Mouse (Mus musculus): ENCODE measurements at regions not wholly inside any gene's neighbourhood (a gene's known extent, or its start where the extent isn't known, plus 50 kb on each side); places are given as distances from the start of the nearest gene placed in this dataset.

DNA sequence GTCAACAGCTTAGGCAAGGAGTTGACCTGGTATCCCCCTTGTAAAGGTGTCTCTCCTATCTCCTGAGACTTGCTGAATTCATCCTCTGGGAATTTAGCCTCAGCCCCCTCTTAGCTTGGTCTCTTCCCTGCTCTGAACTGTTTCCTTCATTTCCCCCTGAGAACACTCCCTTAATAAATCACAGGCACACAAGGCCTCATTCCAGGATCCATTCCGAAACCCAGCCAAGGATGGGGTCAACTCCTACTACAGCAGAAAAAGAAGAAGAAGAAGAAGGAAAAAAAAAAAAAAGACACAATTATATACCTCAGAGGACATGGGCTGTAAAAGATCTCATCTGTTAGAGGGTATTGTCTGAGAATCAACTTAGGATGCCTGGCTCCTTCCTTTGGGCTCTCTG, 108.6 kb upstream of the Mgme1 start:
- Histone ChIP-seq H3K27ac (ENCODE audit: control insufficient read depth, low read depth, low read length) (no peak overlapping the region), H3K36me3 (ENCODE audit: control insufficient read depth in 1 of 2, insufficient read depth in 2 of 2, low read length in 2 of 2) (no peaks in the 10 kb centered on the region), H3K9ac (ENCODE audit: control insufficient read depth, low read depth, low read length, poor library complexity, severe bottlenecking) (no peak overlapping the region), H3K4me1 (ENCODE audit: control insufficient read depth in 1 of 2, insufficient read depth in 2 of 2, low read length in 2 of 2) (no peaks in the 10 kb centered on the region), H3K9me3 (replicated peaks; ENCODE audit: insufficient read depth, low read length) (no peaks in the 10 kb centered on the region), H3K27me3 (ENCODE audit: control insufficient read depth in 1 of 2, insufficient read depth in 2 of 2, low read length in 2 of 2) (peaks cover 2 to 6% of the 10 kb centered on the region in 2 experiments; a peak in 3 of 4 replicates), H3K79me2 (ENCODE audit: control insufficient read depth, insufficient read depth, low read length, poor library complexity) (no peaks in the 10 kb centered on the region), H3K4me3 (ENCODE audit: control insufficient read depth in 1 of 2, insufficient read depth in 1 of 2, low read depth in 2 of 2, low read length in 2 of 2) (no peak overlapping the region)
- TF ChIP-seq MAZ (IDR thresholded peaks at IDR 0.05; ENCODE audit: low read depth, low read length): no peak
- TF ChIP-seq MEF2A (IDR thresholded peaks at IDR 0.05; ENCODE audit: extremely low read depth, insufficient replicate concordance, low read depth, low read length, poor library complexity, severe bottlenecking): no peak
- no peak for TF ChIP-seq USF1 (IDR thresholded peaks at IDR 0.05; ENCODE audit: low read depth, low read length)
- TF ChIP-seq HCFC1 (IDR thresholded peaks at IDR 0.05; ENCODE audit: low read depth, low read length): no peak
- no peak for TF ChIP-seq RAD21 (IDR thresholded peaks at IDR 0.05; ENCODE audit: low read depth, low read length)
- no peak for TF ChIP-seq UBTF (IDR thresholded peaks at IDR 0.05; ENCODE audit: borderline replicate concordance, insufficient read depth, low read depth, low read length)
- no peak for TF ChIP-seq TAL1 (IDR thresholded peaks at IDR 0.05; ENCODE audit: low read length)
- no peak for TF ChIP-seq NRF1 (IDR thresholded peaks at IDR 0.05; ENCODE audit: insufficient read depth, low read depth, low read length, poor library complexity, severe bottlenecking)
- TF ChIP-seq EP300 (IDR thresholded peaks at IDR 0.05; ENCODE audit: low read depth in 1 of 2, low read length in 2 of 2): no peak
- TF ChIP-seq ZNF384 (IDR thresholded peaks at IDR 0.05; ENCODE audit: low read depth, low read length): no peak
- no peak for TF ChIP-seq TBP (IDR thresholded peaks at IDR 0.05; ENCODE audit: low read depth, low read length)
- TF ChIP-seq TCF12 (IDR thresholded peaks at IDR 0.05; ENCODE audit: low read depth, low read length): no peak
- no peak for TF ChIP-seq KAT2A (conservative IDR thresholded peaks at IDR 0.05; ENCODE audit: low read depth, low read length)
- TF ChIP-seq GATA1 (IDR thresholded peaks at IDR 0.05; ENCODE audit: low read depth, low read length): no peak
- no peak for TF ChIP-seq NELFE (IDR thresholded peaks at IDR 0.05; ENCODE audit: low read depth, low read length)
- no peak for TF ChIP-seq ZMIZ1 (IDR thresholded peaks at IDR 0.05; ENCODE audit: low read depth, low read length)
- no peak for TF ChIP-seq ETS1 (IDR thresholded peaks at IDR 0.05; ENCODE audit: low read depth, low read length)
- no peak for TF ChIP-seq GABPA (IDR thresholded peaks at IDR 0.05; ENCODE audit: low read depth, low read length)
- TF ChIP-seq USF2 (IDR thresholded peaks at IDR 0.05; ENCODE audit: borderline replicate concordance in 1 of 2, insufficient read depth in 1 of 2, low read depth in 1 of 2, low read length in 2 of 2): no peak
- TF ChIP-seq JUND (IDR thresholded peaks at IDR 0.05; ENCODE audit: low read depth, low read length): no peak
- no peak for DNase-seq (ENCODE audit: low read depth, low spot score)

DNA sequence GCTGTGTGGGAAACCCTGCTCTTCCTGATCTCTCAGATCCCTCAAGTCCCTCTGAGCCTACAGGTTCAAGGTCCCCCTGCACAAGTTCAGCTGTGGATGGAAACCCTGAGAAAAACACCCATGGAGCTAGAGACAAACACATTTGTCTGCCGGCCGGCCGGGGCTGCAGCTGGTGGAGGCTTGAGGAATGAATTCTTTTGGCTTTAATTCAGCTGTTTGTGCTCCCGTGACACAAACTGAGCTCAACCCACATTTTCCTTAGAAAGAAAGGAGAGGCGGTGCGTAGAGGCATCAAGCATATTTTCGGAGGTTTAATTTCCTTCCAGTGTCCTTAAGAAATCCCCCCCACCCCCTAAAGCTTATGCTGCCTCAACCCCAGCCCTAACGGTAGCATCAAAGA, 106.4 kb upstream of the Mgme1 start:
- no peak overlapping the region for H3K27ac ChIP-seq (ENCODE audit: control insufficient read depth, low read depth, low read length)
- H3K4me1 ChIP-seq (ENCODE audit: control insufficient read depth in 1 of 2, insufficient read depth in 2 of 2, low read length in 2 of 2): no peaks in the 10 kb centered on the region
- H3K9me3 ChIP-seq (replicated peaks; ENCODE audit: insufficient read depth, low read length): no peaks in the 10 kb centered on the region
- peaks cover 2 to 6% of the 10 kb centered on the region in 2 experiments; a peak in 3 of 4 replicates for H3K27me3 ChIP-seq (ENCODE audit: control insufficient read depth in 1 of 2, insufficient read depth in 2 of 2, low read length in 2 of 2)
- no peak for DNase-seq (ENCODE audit: low read depth, low spot score)
- TF ChIP-seq TAL1 (IDR thresholded peaks at IDR 0.05; ENCODE audit: low read length) (no peak), POLR2A (IDR thresholded peaks at IDR 0.05; ENCODE audit: control insufficient read depth in 1 of 2, insufficient read depth in 1 of 2, low read depth in 1 of 2, low read length in 2 of 2, poor library complexity in 1 of 2) (no peak), MAZ (IDR thresholded peaks at IDR 0.05; ENCODE audit: low read depth, low read length) (no peak), CHD2 (IDR thresholded peaks at IDR 0.05; ENCODE audit: low read length) (no peak), JUND (IDR thresholded peaks at IDR 0.05; ENCODE audit: low read depth, low read length) (no peak), HCFC1 (IDR thresholded peaks at IDR 0.05; ENCODE audit: low read depth, low read length) (no peak), ZKSCAN1 (IDR thresholded peaks at IDR 0.05; ENCODE audit: low read depth, low read length) (no peak), POLR2AphosphoS5 (IDR thresholded peaks at IDR 0.05; ENCODE audit: borderline replicate concordance, low read depth, low read length) (no peak), UBTF (IDR thresholded peaks at IDR 0.05; ENCODE audit: borderline replicate concordance, insufficient read depth, low read depth, low read length) (no peak), EP300 (IDR thresholded peaks at IDR 0.05; ENCODE audit: low read depth in 1 of 2, low read length in 2 of 2) (no peak), TBP (IDR thresholded peaks at IDR 0.05; ENCODE audit: low read depth, low read length) (no peak), SIN3A (IDR thresholded peaks at IDR 0.05; ENCODE audit: low read length) (no peak), ZNF384 (IDR thresholded peaks at IDR 0.05; ENCODE audit: low read depth, low read length) (no peak), SMC3 (IDR thresholded peaks at IDR 0.05; ENCODE audit: low read depth, low read length) (no peak), BHLHE40 (IDR thresholded peaks at IDR 0.05; ENCODE audit: borderline replicate concordance, low read depth, low read length) (no peak), MEF2A (IDR thresholded peaks at IDR 0.05; ENCODE audit: extremely low read depth, insufficient replicate concordance, low read depth, low read length, poor library complexity, severe bottlenecking) (no peak)
- no peaks in the 10 kb centered on the region for H3K79me2 ChIP-seq (ENCODE audit: control insufficient read depth, insufficient read depth, low read length, poor library complexity)
- no peaks in the 10 kb centered on the region for H3K36me3 ChIP-seq (ENCODE audit: control insufficient read depth in 1 of 2, insufficient read depth in 2 of 2, low read length in 2 of 2)
- no peak overlapping the region for H3K9ac ChIP-seq (ENCODE audit: control insufficient read depth, low read depth, low read length, poor library complexity, severe bottlenecking)
- H3K4me3 ChIP-seq (ENCODE audit: control insufficient read depth in 1 of 2, insufficient read depth in 1 of 2, low read depth in 2 of 2, low read length in 2 of 2): no peak overlapping the region
